In the genomic region with DNA sequence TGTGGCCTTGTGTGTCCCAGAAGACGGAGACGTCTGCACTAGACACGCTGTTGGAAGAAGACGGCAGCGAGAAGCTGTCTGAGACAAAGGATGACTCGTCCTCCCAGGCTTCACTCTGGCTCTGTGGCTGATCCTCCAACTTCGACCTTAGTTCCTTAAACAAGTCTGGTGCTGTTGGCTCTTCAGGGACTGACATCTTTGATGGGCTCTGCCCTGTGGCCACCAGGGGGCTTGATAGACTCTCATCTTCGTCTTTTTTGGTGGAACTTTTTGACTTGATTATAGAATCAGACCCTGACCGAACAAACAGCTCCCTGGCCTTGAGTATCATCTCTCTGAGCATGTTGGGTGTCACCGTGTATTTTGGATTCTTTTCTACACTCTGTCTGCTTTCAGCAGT, we compare ENCODE assay signal across 12 mouse cellular contexts. TPM values are rescaled to one million over a fixed set of nuclear protein-coding genes. Genes with fewer than 3 reads are reported as not detected.
A peak's percentile ranks its signal among the peaks of the same experiment; 100 is the strongest.
DNase-seq lines count a peak whose midpoint lies in the region; ATAC-seq lines count a peak whose summit lies in the region.
"Had no signal": no experiment of that assay in that cellular context is flagged by ENCODE, and none has a peak within 500 bp of the region (broad histone marks: within the 10 kb centered on the region; RNA-seq: fewer than 3 reads in every experiment).

No protein-coding gene starts in this region.

- ATAC-seq in hematopoietic stem cell, adult 5-6 weeks (replicated peaks in 1 of 2; ENCODE audit: insufficient read depth in 1 of 2, low FRiP score in 2 of 2, low TSS enrichment in 1 of 2, low read depth in 1 of 2, poor library complexity in 2 of 2, severe bottlenecking in 2 of 2): peak; percentile 84 to 85
- ATAC-seq in erythroblast, adult 5-6 weeks (replicated peaks; ENCODE audit: low FRiP score, poor library complexity, severe bottlenecking): no peak
- ATAC-seq: forebrain, embryonic 16.5 days had no signal

- DNase-seq in heart, postnatal 14 days: peak; percentile 21 to 44
- no peak for DNase-seq in heart, adult 11 months
- DNase-seq in spleen, postnatal 4 days (ENCODE audit: low spot score in 2 of 2): peak; percentile 50 to 77
- no peak for DNase-seq in spleen, adult 12 weeks (ENCODE audit: low spot score)
- DNase-seq in thymus, postnatal 14 days: peak; percentile 31
- no peak for DNase-seq in kidney, adult 18-20 months
- DNase-seq: cerebellum, adult 9-10 months had no signal

- intact Hi-C loops in heart, postnatal 14 days (cut with DNase I): no loop called here

RNA-seq across cellular contexts. Expression of gene 1700014D04Rik, which starts 4.9 kb away (rescaled TPM):
- not detected for total RNA-seq in heart, postnatal 14 days (2021)
- 0.25 TPM in 1 of 2 replicates, not detected in the other for total RNA-seq in hematopoietic stem cell, adult 5-6 weeks (2017)
- 0.77 TPM in 1 of 2 replicates, not detected in the other for total RNA-seq in erythroblast, adult 5-6 weeks (2015; ENCODE audit: low replicate concordance)
- 0.42 and 4.8 TPM in 2 replicates for total RNA-seq in erythroblast, adult 5-6 weeks (2017; ENCODE audit: low replicate concordance)

RNA-seq across cellular contexts. Expression of gene Spata31d1d, which starts 10.1 kb away (rescaled TPM):
- total RNA-seq in heart, postnatal 14 days (2021): not detected
- not detected in 2 replicates for total RNA-seq in hematopoietic stem cell, adult 5-6 weeks (2017)
- total RNA-seq in erythroblast, adult 5-6 weeks (2015; ENCODE audit: low replicate concordance): not detected in 2 replicates
- total RNA-seq in erythroblast, adult 5-6 weeks (2017; ENCODE audit: low replicate concordance): 0.26 TPM in 1 of 2 replicates, not detected in the other
- total RNA-seq: layer of hippocampus, adult 18-20 months; neutrophil, adult 5-6 weeks had no signal

RNA-seq across cellular contexts. Expression of gene Isca1, which starts 27.9 kb away (rescaled TPM):
- total RNA-seq in heart, postnatal 14 days (2021): 100 to 1,000 TPM; 207 to 217 TPM
- 64.3 and 67.8 TPM in 2 replicates for total RNA-seq in hematopoietic stem cell, adult 5-6 weeks (2017)
- total RNA-seq in erythroblast, adult 5-6 weeks (2015; ENCODE audit: low replicate concordance): 667 and 741 TPM in 2 replicates
- total RNA-seq in erythroblast, adult 5-6 weeks (2017; ENCODE audit: low replicate concordance): 673 and 742 TPM in 2 replicates

RNA-seq across cellular contexts. Expression of gene Spata31d1b, which starts 29.6 kb away (rescaled TPM):
- total RNA-seq in heart, postnatal 14 days (2021): not detected
- not detected in 2 replicates for total RNA-seq in hematopoietic stem cell, adult 5-6 weeks (2017)
- total RNA-seq in erythroblast, adult 5-6 weeks (2015; ENCODE audit: low replicate concordance): not detected in 2 replicates
- total RNA-seq in erythroblast, adult 5-6 weeks (2017; ENCODE audit: low replicate concordance): not detected in 2 replicates
- total RNA-seq: layer of hippocampus, adult 18-20 months; neutrophil, adult 5-6 weeks had no signal

RNA-seq across cellular contexts. Expression of gene Spata31d1a, which starts 31.6 kb away (rescaled TPM):
- total RNA-seq in heart, postnatal 14 days (2021): not detected
- total RNA-seq in hematopoietic stem cell, adult 5-6 weeks (2017): not detected in 2 replicates
- total RNA-seq in erythroblast, adult 5-6 weeks (2015; ENCODE audit: low replicate concordance): not detected in 2 replicates
- not detected in 2 replicates for total RNA-seq in erythroblast, adult 5-6 weeks (2017; ENCODE audit: low replicate concordance)
- total RNA-seq: neutrophil, adult 5-6 weeks had no signal

Comparison
In these comparisons a context has a peak if more than half of its experiments do, and no peak if none do; other contexts are left out.
1. DNase-seq: peak in heart, postnatal 14 days (2 of 2), spleen, postnatal 4 days (2 of 2) and thymus, postnatal 14 days (single experiment); none in heart, adult 11 months (single experiment), spleen, adult 12 weeks (single experiment) and kidney, adult 18-20 months (single experiment).